Mouse (Mus musculus) lung, adult 2 months (tissue): ENCODE data around the gene Ambra1.

Experiments used
- CTCF ChIP-seq: fragments of 200-500 bp; IDR thresholded peaks from 2 replicates; pipeline ENCODE4 v1.5.1; 2011; ENCODE audit warnings: mild to moderate bottlenecking, low read length, control low read depth; ENCODE audit not compliant: insufficient read depth
- POLR2A ChIP-seq: fragments of 200-500 bp; IDR thresholded peaks from 2 replicates; pipeline ENCODE4 v1.6.1; 2011; ENCODE audit warnings: low read depth, mild to moderate bottlenecking, control low read depth, low read length, borderline replicate concordance; ENCODE audit errors: extremely low read depth

DNA sequence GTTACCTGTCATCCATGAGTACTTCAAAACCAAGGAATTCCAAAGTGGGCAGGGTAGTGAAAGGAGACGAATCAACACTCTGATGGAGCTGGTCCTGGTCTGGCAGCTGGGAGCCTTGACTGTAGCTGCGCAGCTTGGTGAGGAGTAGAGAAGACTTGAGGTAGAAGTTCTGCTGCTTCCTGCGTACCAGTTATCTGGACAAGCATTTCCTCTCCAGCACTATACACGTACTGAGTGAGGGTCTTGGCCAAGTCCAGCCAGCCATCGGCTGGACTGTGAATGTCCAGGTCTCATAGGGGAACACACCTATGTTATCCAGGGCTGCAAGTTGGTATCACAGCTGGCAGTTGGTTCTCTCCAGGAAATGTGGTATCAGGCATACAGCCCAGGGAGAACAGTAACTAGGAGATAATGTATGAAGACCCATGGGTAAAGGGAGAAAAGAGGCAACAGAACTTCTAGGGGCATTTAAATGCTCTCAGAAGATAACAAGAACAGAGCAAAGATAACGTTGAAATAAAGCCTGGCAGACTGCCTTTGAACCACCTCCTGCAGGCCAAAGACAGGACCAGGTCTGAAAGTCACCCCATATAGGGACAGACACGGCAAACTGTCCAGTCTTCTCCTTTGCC, 186.5 kb downstream of the Ambra1 start:
- TF ChIP-seq POLR2A (no peak), CTCF (no peak)
